Mouse (Mus musculus) forebrain, postnatal 0 days (tissue): ENCODE results near the gene Haao. TPM values are rescaled to one million over a fixed set of nuclear protein-coding genes. Genes with fewer than 3 reads are reported as not detected.
A peak's percentile ranks its signal among the peaks of the same experiment; 100 is the strongest.
"Not testable (repeated sequence)": the region's sequence is repeated elsewhere in the genome, so short reads cannot be mapped to it uniquely, and the experiment has no call there.

Source experiments
- ATAC-seq: fragments of 200-750 bp; cut with Nextera tagmentation; 2 replicates; pipeline ENCODE4 v1.8.0; 2017; ENCODE audit warnings: mild to moderate bottlenecking, moderate library complexity
- DNase-seq: peaks from one replicate; pipeline ENCODE4 v3.0.0-alpha.2; 2015
- H3K27ac ChIP-seq: fragments of 300-500 bp; sonication (generic); 2 replicates; pipeline ENCODE4 v1.5.1; 2014; ENCODE audit warnings: low read depth, mild to moderate bottlenecking, antibody characterized with exemption, low read length, moderate library complexity, mixed read lengths
- H3K27me3 ChIP-seq: fragments of 300-500 bp; sonication (generic); 2 replicates; pipeline ENCODE4 v1.6.1; 2014; ENCODE audit warnings: mild to moderate bottlenecking, low read length, mixed read lengths; ENCODE audit not compliant: insufficient read depth
- H3K36me3 ChIP-seq: fragments of 300-500 bp; sonication (generic); 2 replicates; pipeline ENCODE4 v1.6.1; 2014; ENCODE audit warnings: mild to moderate bottlenecking, moderate library complexity; ENCODE audit not compliant: insufficient read depth
- H3K4me1 ChIP-seq: fragments of 300-500 bp; sonication (generic); 2 replicates; pipeline ENCODE4 v1.6.1; 2014; ENCODE audit warnings: antibody characterized with exemption; ENCODE audit not compliant: insufficient read depth
- H3K4me2 ChIP-seq: fragments of 300-500 bp; sonication (generic); 2 replicates; pipeline ENCODE4 v1.6.1; 2014; ENCODE audit warnings: low read depth, mild to moderate bottlenecking, moderate library complexity
- H3K4me3 ChIP-seq: fragments of 300-500 bp; sonication (generic); 2 replicates; pipeline ENCODE4 v1.5.1; 2014; ENCODE audit warnings: low read depth, low read length, mixed read lengths
- H3K9ac ChIP-seq: fragments of 300-500 bp; sonication (generic); 2 replicates; pipeline ENCODE4 v1.6.1; 2014; ENCODE audit warnings: mild to moderate bottlenecking
- H3K9me3 ChIP-seq: fragments of 300-500 bp; sonication (generic); 2 replicates; pipeline ENCODE4 v1.6.1; 2016; ENCODE audit warnings: low read length
- CTCF ChIP-seq: sonication (generic); IDR thresholded peaks from 2 replicates; pipeline ENCODE4 v1.5.1; 2016; ENCODE audit warnings: antibody characterized with exemption, control low read depth, low read depth
- WGBS: fragments of 180-500 bp; shearing (Covaris S2); extraction: QIAGEN DNeasy Blood & Tissue Kit; methylation state at CpG from one replicate; pipeline ENCODE4 v1.1.7; 2014; 5-methylcytosine and 5-hydroxymethylcytosine counted together
- polyA plus RNA-seq: library from polyadenylated mRNA; unstranded; fragments of >200 nt; fragmentation: Nextera tagmentation; extraction: Ambion mirVana; gene quantifications from 2 replicates; pipeline ENCODE4 v1.2.1, GENCODE M21; 2015
- total RNA-seq: library from RNA; depleted of rRNA; stranded (reverse); fragments of >200 nt; gene quantifications from 2 replicates; pipeline ENCODE4 v1.2.3, GENCODE M21; 2014

Gene Haao
- total and polyA plus RNA-seq, 2 experiments from 2014 or later, result not detected

DNA sequence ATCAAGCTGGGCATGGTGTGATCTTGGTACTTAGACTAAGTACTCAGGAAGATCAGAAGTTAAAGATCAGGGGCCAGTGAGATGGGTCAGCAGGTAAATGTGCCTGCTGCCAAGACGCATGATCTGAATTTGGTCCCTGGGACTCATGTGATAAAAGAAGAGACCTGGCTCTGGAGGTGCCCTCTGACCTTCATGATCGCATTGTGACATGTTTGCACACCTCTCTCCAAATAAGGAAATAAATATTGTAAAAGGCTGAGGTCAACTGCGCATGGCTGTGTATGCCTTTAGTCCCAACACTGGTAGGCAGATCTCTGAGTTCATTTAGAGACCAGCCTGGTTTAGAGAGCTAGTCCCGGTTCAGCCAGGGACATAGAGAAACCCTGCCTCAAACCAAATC, 22.6 kb upstream of the Haao start:
- DNase-seq, result no peak
- 93% methylated on average over 4 of the region's 4 CpGs for WGBS
- Histone ChIP-seq H3K4me1 (no peaks in the 10 kb centered on the region), H3K27ac (no peak overlapping the region), H3K27me3 (no peaks in the 10 kb centered on the region), H3K36me3 (no peaks in the 10 kb centered on the region), H3K4me2 (no peak overlapping the region), H3K9me3 (no peaks in the 10 kb centered on the region), H3K4me3 (no peak overlapping the region), H3K9ac (no peak overlapping the region)
- TF ChIP-seq CTCF, result no peak
- no peak for ATAC-seq

GRCm38 (mm10) chr17:83866582-83866981, 18.8 kb upstream of the Haao start:
- ATAC-seq, result no peak
- Histone ChIP-seq H3K9ac (no peak overlapping the region), H3K27ac (no peak overlapping the region), H3K9me3 (no peaks in the 10 kb centered on the region), H3K27me3 (no peaks in the 10 kb centered on the region), H3K36me3 (no peaks in the 10 kb centered on the region), H3K4me2 (no peak overlapping the region), H3K4me3 (no peak overlapping the region), H3K4me1 (no peaks in the 10 kb centered on the region)
- WGBS, result 12% methylated on average over 10 of the region's 10 CpGs
- TF ChIP-seq CTCF, result peak; percentile 80
- DNase-seq, result peak; percentile 79

- Histone ChIP-seq H3K4me3 (no peak overlapping the region), H3K27me3 (no peaks in the 10 kb centered on the region), H3K36me3 (no peaks in the 10 kb centered on the region), H3K4me1 (no peaks in the 10 kb centered on the region), H3K9me3 (no peaks in the 10 kb centered on the region), H3K27ac (no peak overlapping the region), H3K9ac (no peak overlapping the region), H3K4me2 (no peak overlapping the region)
- 77% methylated on average over 7 of the region's 7 CpGs for WGBS
- TF ChIP-seq CTCF, result no peak
- ATAC-seq (no peak), DNase-seq (no peak)
Observed at GRCm38 (mm10) chr17:83865366-83865765, 17.6 kb upstream of the Haao start.

DNA sequence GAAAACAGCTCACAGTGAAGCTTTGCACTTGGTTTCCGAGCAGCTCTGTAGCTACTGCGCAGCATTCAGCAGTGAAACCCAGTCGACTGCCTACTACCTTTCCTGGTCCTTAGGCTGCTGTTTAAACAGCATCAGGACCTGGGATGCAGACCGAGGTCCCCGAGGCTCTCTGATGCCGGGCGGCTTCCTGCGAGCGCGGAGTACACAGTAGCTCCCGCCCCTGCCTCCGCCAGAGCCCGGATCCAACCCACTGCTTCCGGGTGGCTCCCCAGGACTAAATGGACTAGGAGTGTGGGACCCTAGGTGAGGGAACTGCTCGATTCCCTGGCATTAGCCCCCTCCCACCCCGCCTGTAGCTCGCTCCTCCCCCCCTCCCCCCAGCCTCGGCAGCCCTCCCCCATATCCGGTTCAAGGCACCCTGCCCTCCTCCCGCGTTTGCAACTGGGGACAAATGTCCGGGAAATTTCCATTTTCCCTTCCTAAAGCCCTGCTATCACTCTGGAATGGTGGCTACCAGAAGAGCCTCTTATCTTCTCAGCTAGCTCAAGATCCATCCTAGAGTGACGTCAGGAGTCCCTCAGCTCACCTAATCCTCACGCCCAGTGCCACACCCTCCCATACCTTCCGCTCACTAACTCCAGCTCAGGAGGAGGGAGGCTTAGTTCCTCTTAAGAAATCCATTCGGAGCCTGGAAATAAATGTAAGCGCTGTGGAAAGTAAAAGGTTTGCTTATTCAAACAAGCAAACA, 14.5 kb upstream of the Haao start:
- under 1% methylated on average over 27 of the region's 27 CpGs for WGBS
- Histone ChIP-seq H3K27ac (peak overlapping the region; percentile 90), H3K4me3 (peak overlapping the region; percentile 65), H3K36me3 (no peaks in the 10 kb centered on the region), H3K9me3 (no peaks in the 10 kb centered on the region), H3K27me3 (no peaks in the 10 kb centered on the region), H3K4me2 (peak overlapping the region; percentile 61), H3K4me1 (no peaks in the 10 kb centered on the region), H3K9ac (peak overlapping the region; percentile 73)
- ATAC-seq, result peak; percentile 73
- DNase-seq, result peak; percentile 71
- no peak for TF ChIP-seq CTCF

DNA sequence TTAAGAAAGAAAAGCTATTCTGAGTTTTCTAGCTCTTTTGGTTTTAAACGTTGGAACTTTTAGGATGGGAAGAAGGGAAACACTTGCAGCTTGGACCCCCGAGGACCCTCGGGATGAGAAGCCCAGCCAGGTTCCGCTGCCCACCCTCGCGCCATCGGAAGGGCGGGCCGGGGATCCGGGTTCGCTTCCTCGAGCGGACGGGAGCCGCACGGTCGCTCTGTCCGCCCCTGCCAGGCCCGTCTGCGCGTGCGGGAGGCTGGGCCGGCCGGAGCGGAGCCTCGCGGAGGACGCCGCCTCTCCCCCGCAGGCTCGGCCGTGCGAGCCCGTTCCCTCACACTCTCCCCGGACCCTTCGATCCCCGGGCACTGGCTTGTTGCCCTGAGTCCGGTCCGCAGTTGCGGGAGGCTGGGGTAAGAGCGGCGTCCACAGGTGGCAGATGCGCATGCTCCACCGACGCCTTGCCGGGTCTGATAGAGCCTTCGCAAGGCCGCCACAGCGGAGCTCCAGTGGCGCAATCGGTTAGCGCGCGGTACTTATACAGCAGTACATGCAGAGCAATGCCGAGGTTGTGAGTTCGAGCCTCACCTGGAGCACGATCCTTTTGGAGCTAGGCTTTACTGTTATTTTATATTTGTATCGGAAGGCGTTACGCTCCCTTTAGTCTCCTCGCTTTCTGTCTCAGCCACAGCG, 13.8 kb upstream of the Haao start:
- peak; percentile 23; the same call in 1 of the 2 replicates for TF ChIP-seq CTCF
- under 1% methylated on average over 62 of the region's 62 CpGs for WGBS
- Histone ChIP-seq H3K4me3 (peak overlapping the region; percentile 65), H3K9ac (peak overlapping the region; percentile 73), H3K4me1 (no peaks in the 10 kb centered on the region), H3K4me2 (peak overlapping the region; percentile 61), H3K9me3 (no peaks in the 10 kb centered on the region), H3K36me3 (no peaks in the 10 kb centered on the region), H3K27me3 (no peaks in the 10 kb centered on the region), H3K27ac (peak overlapping the region; percentile 90)
- DNase-seq (peak; percentile 98), ATAC-seq (peak; percentile 94)

DNA sequence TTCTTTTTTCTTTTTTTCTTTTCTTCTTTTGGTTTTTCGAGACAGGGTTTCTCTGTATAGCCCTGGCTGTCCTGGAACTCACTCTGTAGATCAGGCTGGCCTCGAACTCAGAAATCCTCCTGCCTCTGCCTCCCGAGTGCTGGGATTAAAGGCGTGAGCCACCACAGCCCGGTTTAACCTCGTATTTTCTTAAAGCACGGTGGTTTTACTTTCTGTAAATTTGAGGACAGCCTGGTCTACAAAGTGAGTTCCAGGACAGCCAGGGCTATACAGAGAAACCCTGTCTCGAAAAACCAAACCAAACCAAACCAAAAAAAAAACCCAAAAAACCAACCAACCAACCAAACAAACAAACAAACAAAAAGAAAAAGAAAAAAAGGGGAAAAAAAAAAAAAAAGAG, 13.2 kb upstream of the Haao start:
- H3K27ac ChIP-seq, H3K9me3 ChIP-seq, H3K4me1 ChIP-seq, H3K27me3 ChIP-seq, DNase-seq, ATAC-seq, H3K36me3 ChIP-seq: not testable (repeated sequence)
- Histone ChIP-seq H3K4me2 (peak overlapping the region; percentile 61), H3K9ac (peak overlapping the region; percentile 73; the same call in 1 of the 2 replicates), H3K4me3 (peak overlapping the region; percentile 65)
- 61% methylated on average over 8 of the region's 8 CpGs for WGBS

DNA sequence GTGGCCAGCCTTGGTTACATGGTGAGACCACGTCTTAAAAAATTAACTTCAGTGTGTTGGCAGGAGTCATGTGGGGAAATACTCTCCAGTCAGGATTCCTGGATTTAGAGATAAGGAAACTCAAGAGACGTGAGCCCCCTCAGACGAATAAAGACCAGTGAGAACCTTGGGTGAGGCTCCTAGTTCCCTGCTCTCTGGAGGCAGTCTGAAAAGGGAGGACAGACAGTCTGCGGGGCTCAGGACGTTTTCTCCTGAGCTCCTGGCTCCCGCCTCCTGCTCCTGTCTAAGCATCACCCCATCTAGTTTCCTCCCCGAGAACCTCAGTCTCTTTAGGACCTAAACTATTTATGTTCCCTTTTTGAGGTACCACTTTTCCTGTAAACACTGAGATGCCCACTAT, 12.5 kb upstream of the Haao start:
- H3K27me3 ChIP-seq, result no peaks in the 10 kb centered on the region
- H3K4me2 ChIP-seq, result no peak overlapping the region
- no peak overlapping the region for H3K9ac ChIP-seq
- no peak overlapping the region for H3K27ac ChIP-seq
- TF ChIP-seq CTCF, result no peak
- no peaks in the 10 kb centered on the region for H3K9me3 ChIP-seq
- no peaks in the 10 kb centered on the region for H3K4me1 ChIP-seq
- DNase-seq, result no peak
- 81% methylated on average over 7 of the region's 7 CpGs for WGBS
- no peak overlapping the region for H3K4me3 ChIP-seq
- no peak for ATAC-seq
- H3K36me3 ChIP-seq, result no peaks in the 10 kb centered on the region
